Mouse (Mus musculus): ENCODE data around the gene Spout1.

The Spout1 gene

DNA sequence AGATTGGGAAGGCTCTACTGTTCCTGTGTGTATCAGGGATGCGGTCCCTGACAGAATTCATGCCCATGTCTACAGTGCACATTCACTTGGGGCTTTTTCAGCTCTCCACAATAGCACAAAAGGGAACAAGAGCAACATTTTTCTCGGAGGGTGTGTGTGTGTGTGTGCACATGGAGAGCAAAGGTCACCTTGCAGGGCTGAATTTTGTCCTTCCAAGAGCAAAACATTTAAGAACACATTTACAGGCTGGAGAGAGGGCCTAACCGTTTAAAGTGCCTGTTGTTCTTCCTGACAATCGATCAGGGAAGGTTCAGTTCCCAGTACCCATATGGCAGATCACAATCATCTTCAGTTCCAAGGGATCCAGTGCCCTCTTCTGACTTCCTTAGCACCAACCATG is 48.1 kb downstream of the Spout1 start:
- DNase-seq (ENCODE audit: extremely low spot score) = no peak

DNA sequence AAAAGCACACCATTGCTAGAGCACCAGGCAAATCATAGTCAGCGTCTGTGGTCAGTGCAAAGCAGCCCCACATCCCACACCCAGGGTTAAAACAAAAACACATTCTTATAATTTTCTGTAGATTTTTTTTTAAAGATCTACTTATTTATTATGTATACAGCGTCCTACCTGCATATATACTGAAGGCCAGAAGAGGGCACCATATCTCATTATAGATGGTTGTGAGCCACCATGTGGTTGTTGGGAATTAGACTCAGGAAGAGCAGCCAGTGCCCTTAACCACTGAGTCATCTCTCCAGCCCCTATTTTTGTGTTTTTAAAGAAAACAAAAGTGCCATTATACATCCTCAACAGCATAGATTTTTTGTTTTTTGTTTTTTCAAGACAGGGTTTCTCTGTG is 49.5 kb downstream of the Spout1 start:
- peak; percentile 24 for DNase-seq (ENCODE audit: extremely low spot score)

GRCm38 (mm10) chr2:30124472-30125274 is 53.6 kb downstream of the Spout1 start, which contains the start of gene Zer1:
TSS of gene Zer1 (minus strand) at chr2:30124585.
- DNase-seq (ENCODE audit: extremely low spot score) = peak; percentile 93

- DNase-seq (ENCODE audit: extremely low spot score) = no peak
Observed at GRCm38 (mm10) chr2:30123729-30124471, 54.4 kb downstream of the Spout1 start.
